Mouse (Mus musculus) left cerebral cortex, adult 11 months (tissue): ENCODE data around the gene Cmtr2.

ENCODE experiments used
- DNase-seq: peaks from one replicate; pipeline ENCODE4 v3.0.0; 2022; ENCODE audit warnings: low spot score

The Cmtr2 gene

GRCm38 (mm10) chr8:110215365-110215764 lies at the start of gene Cmtr2:
TSS of gene Cmtr2 (plus strand) at chr8:110215665.
- DNase-seq: no peak

- DNase-seq: no peak
These were observed 49.2 kb upstream of the Cmtr2 start for GRCm38 (mm10) chr8:110166270-110166669.

GRCm38 (mm10) chr8:110168046-110168445 lies 47.4 kb upstream of the Cmtr2 start, which contains the start of gene Calb2:
TSS of gene Calb2 (minus strand) at chr8:110168210.
- DNase-seq: peak; percentile 36

GRCm38 (mm10) chr8:110172161-110172560 lies 43.3 kb upstream of the Cmtr2 start:
- no peak for DNase-seq

GRCm38 (mm10) chr8:110174826-110175225 lies 40.6 kb upstream of the Cmtr2 start:
- DNase-seq: no peak

- no peak for DNase-seq
These were observed 37.9 kb upstream of the Cmtr2 start for GRCm38 (mm10) chr8:110177359-110178155.

GRCm38 (mm10) chr8:110182735-110183367 lies 32.6 kb upstream of the Cmtr2 start:
- DNase-seq: no peak

GRCm38 (mm10) chr8:110183748-110184147 lies 31.7 kb upstream of the Cmtr2 start:
- DNase-seq: no peak

- DNase-seq: no peak
These were observed 29.9 kb upstream of the Cmtr2 start for GRCm38 (mm10) chr8:110185538-110185937.

GRCm38 (mm10) chr8:110188961-110189750 lies 26.3 kb upstream of the Cmtr2 start:
- no peak for DNase-seq

- DNase-seq: no peak
These were observed 18.8 kb upstream of the Cmtr2 start for GRCm38 (mm10) chr8:110196678-110197077.

GRCm38 (mm10) chr8:110201806-110202205 lies 13.7 kb upstream of the Cmtr2 start:
- no peak for DNase-seq

GRCm38 (mm10) chr8:110216253-110216652 lies 788 bp downstream of the Cmtr2 start:
- DNase-seq: no peak

GRCm38 (mm10) chr8:110217198-110217597 lies 1.7 kb downstream of the Cmtr2 start:
- no peak for DNase-seq

- DNase-seq: peak; percentile 100
These were observed 2.2 kb downstream of the Cmtr2 start for GRCm38 (mm10) chr8:110217681-110218131.

GRCm38 (mm10) chr8:110218511-110218910 lies 3.0 kb downstream of the Cmtr2 start:
- no peak for DNase-seq

- no peak for DNase-seq
These were observed 5.5 kb downstream of the Cmtr2 start for GRCm38 (mm10) chr8:110220936-110221335.

GRCm38 (mm10) chr8:110230803-110231202 lies 15.3 kb downstream of the Cmtr2 start:
- no peak for DNase-seq

- DNase-seq: no peak
These were observed 27.1 kb downstream of the Cmtr2 start for GRCm38 (mm10) chr8:110242278-110243177.

GRCm38 (mm10) chr8:110244566-110244965 lies 29.1 kb downstream of the Cmtr2 start:
- DNase-seq: no peak

- no peak for DNase-seq
These were observed 31.8 kb downstream of the Cmtr2 start for GRCm38 (mm10) chr8:110247238-110247637.
